Mouse (Mus musculus): Measurements from ENCODE around the gene Wnt7b. TPM values are rescaled to one million over a fixed set of nuclear protein-coding genes. Genes with fewer than 3 reads are reported as not detected.

The Wnt7b gene
- polyA plus RNA-seq, 1 experiment from 2014 or later = 1.3 TPM

- 87% methylated on average over 10 of the region's 10 CpGs for WGBS
- Histone ChIP-seq H3K4me1 (replicated peaks) (no peaks in the 10 kb centered on the region), H3K9me3 (replicated peaks) (no peaks in the 10 kb centered on the region), H3K4me2 (no peak overlapping the region), H3K4me3 (no peak overlapping the region), H3K9ac (no peak overlapping the region), H3K27ac (no peak overlapping the region), H3K36me3 (no peaks in the 10 kb centered on the region), H3K27me3 (peaks cover 45% of the 10 kb centered on the region)
- ATAC-seq (replicated peaks; ENCODE audit: insufficient number of reproducible peaks, insufficient read depth, low FRiP score, low read depth) = no peak
These were observed 82.0 kb downstream of the Wnt7b start for GRCm38 (mm10) chr15:85500267-85500666.

- ATAC-seq (replicated peaks; ENCODE audit: insufficient number of reproducible peaks, insufficient read depth, low FRiP score, low read depth) = no peak
- Histone ChIP-seq H3K9ac (no peak overlapping the region), H3K4me2 (no peak overlapping the region), H3K9me3 (replicated peaks) (no peaks in the 10 kb centered on the region), H3K27me3 (peaks cover 64% of the 10 kb centered on the region), H3K36me3 (no peaks in the 10 kb centered on the region), H3K27ac (no peak overlapping the region), H3K4me3 (no peak overlapping the region), H3K4me1 (replicated peaks) (no peaks in the 10 kb centered on the region)
- 70% methylated on average over 10 of the region's 10 CpGs for WGBS
These were observed 84.2 kb downstream of the Wnt7b start for GRCm38 (mm10) chr15:85497981-85498475.

- H3K27me3 ChIP-seq = peaks cover 69% of the 10 kb centered on the region
- no peaks in the 10 kb centered on the region for H3K36me3 ChIP-seq
- no peak overlapping the region for H3K9ac ChIP-seq
- no peak overlapping the region for H3K4me2 ChIP-seq
- no peak overlapping the region for H3K27ac ChIP-seq
- H3K4me1 ChIP-seq (replicated peaks) = no peaks in the 10 kb centered on the region
- no peaks in the 10 kb centered on the region for H3K9me3 ChIP-seq (replicated peaks)
- 78% methylated on average over 4 of the region's 4 CpGs for WGBS
- H3K4me3 ChIP-seq = no peak overlapping the region
- ATAC-seq (replicated peaks; ENCODE audit: insufficient number of reproducible peaks, insufficient read depth, low FRiP score, low read depth) = no peak
These were observed 84.7 kb downstream of the Wnt7b start for GRCm38 (mm10) chr15:85497548-85497947.

- ATAC-seq (replicated peaks; ENCODE audit: insufficient number of reproducible peaks, insufficient read depth, low FRiP score, low read depth) = no peak
- Histone ChIP-seq H3K9me3 (replicated peaks) (no peaks in the 10 kb centered on the region), H3K27me3 (peaks cover 78% of the 10 kb centered on the region), H3K27ac (no peak overlapping the region), H3K9ac (no peak overlapping the region), H3K4me2 (no peak overlapping the region), H3K36me3 (no peaks in the 10 kb centered on the region), H3K4me1 (replicated peaks) (no peaks in the 10 kb centered on the region), H3K4me3 (no peak overlapping the region)
- 6% methylated on average over 11 of the region's 11 CpGs for WGBS
These were observed 88.1 kb downstream of the Wnt7b start for GRCm38 (mm10) chr15:85494163-85494621.

GRCm38 (mm10) chr15:85489751-85490150, 92.5 kb downstream of the Wnt7b start:
- no peak overlapping the region for H3K9ac ChIP-seq
- 79% methylated on average over 7 of the region's 7 CpGs for WGBS
- H3K4me1 ChIP-seq (replicated peaks) = no peaks in the 10 kb centered on the region
- no peak overlapping the region for H3K4me2 ChIP-seq
- H3K9me3 ChIP-seq (replicated peaks) = no peaks in the 10 kb centered on the region
- no peak for ATAC-seq (replicated peaks; ENCODE audit: insufficient number of reproducible peaks, insufficient read depth, low FRiP score, low read depth)
- H3K4me3 ChIP-seq = no peak overlapping the region
- H3K36me3 ChIP-seq = no peaks in the 10 kb centered on the region
- no peak overlapping the region for H3K27ac ChIP-seq
- peaks cover 46% of the 10 kb centered on the region for H3K27me3 ChIP-seq

- Histone ChIP-seq H3K9me3 (replicated peaks) (no peaks in the 10 kb centered on the region), H3K36me3 (no peaks in the 10 kb centered on the region), H3K4me1 (replicated peaks) (no peaks in the 10 kb centered on the region), H3K27ac (no peak overlapping the region), H3K9ac (no peak overlapping the region), H3K27me3 (peaks cover 38% of the 10 kb centered on the region), H3K4me3 (no peak overlapping the region), H3K4me2 (no peak overlapping the region)
- ATAC-seq (replicated peaks; ENCODE audit: insufficient number of reproducible peaks, insufficient read depth, low FRiP score, low read depth) = no peak
- WGBS = 74% methylated on average over 10 of the region's 10 CpGs
These were observed 93.4 kb downstream of the Wnt7b start for GRCm38 (mm10) chr15:85488900-85489299.

Other genes starting within 250 kb of the Wnt7b start
- gene Atxn10, start 246.2 kb downstream of the Wnt7b start, polyA plus RNA-seq (2015; fragmentation: Nextera tagmentation; extraction: Ambion mirVana) = 182 and 213 TPM in 2 replicates
- not detected in 2 replicates for gene 7530416G11Rik, start 79.2 kb downstream of the Wnt7b start, polyA plus RNA-seq (2015; fragmentation: Nextera tagmentation; extraction: Ambion mirVana)
- 15.1 and 20.5 TPM in 2 replicates for gene Ppara, start 152.5 kb upstream of the Wnt7b start, polyA plus RNA-seq (2015; fragmentation: Nextera tagmentation; extraction: Ambion mirVana)
- gene Cdpf1, start 229.2 kb upstream of the Wnt7b start, polyA plus RNA-seq (2015; fragmentation: Nextera tagmentation; extraction: Ambion mirVana) = 40.9 and 47.9 TPM in 2 replicates
- gene Pkdrej, start 239.3 kb upstream of the Wnt7b start, polyA plus RNA-seq (2015; fragmentation: Nextera tagmentation; extraction: Ambion mirVana) = 0.34 and 0.37 TPM in 2 replicates
- 4.1 and 5.7 TPM in 2 replicates for gene Ttc38, start 249.8 kb upstream of the Wnt7b start, polyA plus RNA-seq (2015; fragmentation: Nextera tagmentation; extraction: Ambion mirVana)

All from heart, embryonic 15.5 days (tissue).